Mouse (Mus musculus): ENCODE data around the gene Olfr120. TPM values are rescaled to one million over a fixed set of nuclear protein-coding genes. Genes with fewer than 3 reads are reported as not detected.
"Not testable (repeated sequence)": the region's sequence is repeated elsewhere in the genome, so short reads cannot be mapped to it uniquely, and the experiment has no call there.

The Olfr120 gene
- not detected in 2 replicates for polyA plus RNA-seq (2015; fragmentation: Nextera tagmentation; extraction: Ambion mirVana)

DNA sequence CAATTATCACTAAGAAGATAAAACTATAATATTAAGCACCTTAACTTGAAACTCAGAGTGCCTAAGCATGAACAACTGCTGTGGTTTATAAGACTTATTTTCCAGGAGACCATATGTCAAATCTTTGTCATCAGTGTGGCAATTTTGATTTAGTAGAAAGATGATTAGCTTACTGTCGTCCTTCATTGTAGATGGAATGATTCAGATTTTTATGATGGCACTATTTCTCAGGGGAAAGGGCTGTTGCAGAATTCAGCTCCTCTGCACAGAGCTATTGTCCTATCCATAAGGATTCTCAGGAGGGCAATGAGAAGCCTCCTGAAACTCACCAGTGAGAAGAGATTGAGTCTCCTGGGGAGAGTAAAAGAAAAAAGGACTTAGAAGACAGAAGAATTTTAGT lies at the start of gene Olfr120:
Gene Olfr120 (plus strand): TSS at position 301 of the 400 bp plus-strand sequence.
- no peaks in the 10 kb centered on the region for H3K9me3 ChIP-seq (ENCODE audit: low read length)
- no peaks in the 10 kb centered on the region for H3K36me3 ChIP-seq (ENCODE audit: insufficient read depth, low read length)
- no peak within 1 kb of the TSS for H3K4me3 ChIP-seq (ENCODE audit: low read length)
- no peak within 1 kb of the TSS for H3K4me2 ChIP-seq (replicated peaks; ENCODE audit: low read depth, low read length)
- H3K4me1 ChIP-seq (ENCODE audit: insufficient read depth, low read length): no peaks in the 10 kb centered on the region
- 56% methylated on average over 1 of the region's 1 CpGs for WGBS
- H3K9ac ChIP-seq (replicated peaks; ENCODE audit: low read length): no peak within 1 kb of the TSS
- no peak within 1 kb of the TSS for H3K27ac ChIP-seq (ENCODE audit: low read length)
- no peaks in the 10 kb centered on the region for H3K27me3 ChIP-seq (ENCODE audit: insufficient read depth, low read length)
- ATAC-seq (ENCODE audit: low FRiP score, low TSS enrichment): no peak

DNA sequence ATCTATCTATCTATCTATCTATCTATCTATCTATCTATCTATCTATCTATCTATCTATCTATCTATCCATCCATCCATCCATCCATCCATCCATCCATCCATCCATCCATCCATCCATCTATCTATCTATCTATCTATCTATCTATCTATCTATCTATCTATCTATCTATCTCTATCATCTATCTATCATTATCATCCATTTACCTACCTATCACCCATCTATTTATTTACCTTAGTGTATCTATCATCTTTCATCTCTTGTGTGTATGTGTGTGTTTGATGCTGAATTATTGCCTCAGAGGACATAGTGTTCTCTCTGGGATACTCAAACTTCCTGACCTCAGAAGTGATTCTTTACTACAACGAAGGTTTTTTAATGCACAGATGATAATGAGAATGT lies 25.3 kb upstream of the Olfr120 start, which contains the start of gene Olfr119:
Gene Olfr119 (plus strand): TSS at position 301 of the 400 bp plus-strand sequence.
- not testable (repeated sequence) for H3K9ac ChIP-seq (replicated peaks; ENCODE audit: low read length); H3K4me3 ChIP-seq (ENCODE audit: low read length); H3K27ac ChIP-seq (ENCODE audit: low read length); H3K4me1 ChIP-seq (ENCODE audit: insufficient read depth, low read length); H3K4me2 ChIP-seq (replicated peaks; ENCODE audit: low read depth, low read length); H3K9me3 ChIP-seq (ENCODE audit: low read length); ATAC-seq (ENCODE audit: low FRiP score, low TSS enrichment); H3K27me3 ChIP-seq (ENCODE audit: insufficient read depth, low read length); H3K36me3 ChIP-seq (ENCODE audit: insufficient read depth, low read length)
- 73% methylated on average over 1 of the region's 1 CpGs for WGBS

DNA sequence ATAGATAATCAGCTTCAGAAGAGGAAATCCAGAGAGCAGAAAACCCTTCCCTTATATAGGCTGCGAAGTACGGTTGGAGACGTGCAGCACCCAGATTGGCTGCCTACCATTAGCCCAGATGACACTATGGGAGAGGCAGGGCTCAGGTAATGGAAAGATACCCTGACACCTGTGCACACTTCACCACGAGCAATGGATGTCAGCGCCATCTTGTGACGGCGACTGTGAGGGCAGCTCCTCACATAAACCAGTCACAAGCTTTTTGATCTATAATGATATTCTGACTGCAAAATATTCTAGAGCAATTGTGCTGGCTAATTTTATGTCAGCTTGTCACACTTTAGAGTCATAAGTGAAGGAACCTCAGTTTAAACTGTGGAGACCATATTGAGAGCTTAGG lies 16.5 kb downstream of the Olfr120 start:
- no peaks in the 10 kb centered on the region for H3K9me3 ChIP-seq (ENCODE audit: low read length)
- whole genome bisulfite sequencing: 47% methylated on average over 7 of the region's 7 CpGs
- no peak for ATAC-seq (ENCODE audit: low FRiP score, low TSS enrichment)

GRCm38 (mm10) chr17:37768307-37768706 lies 46.7 kb downstream of the Olfr120 start, which contains the start of gene Olfr122:
Gene Olfr122 (plus strand): TSS chr17:37768607.
- ATAC-seq (ENCODE audit: low FRiP score, low TSS enrichment): no peak
- WGBS: 78% methylated on average over 4 of the region's 4 CpGs
- H3K4me3 ChIP-seq (ENCODE audit: low read length): no peak within 1 kb of the TSS
- H3K27me3 ChIP-seq (ENCODE audit: insufficient read depth, low read length): no peaks in the 10 kb centered on the region
- no peak within 1 kb of the TSS for H3K9ac ChIP-seq (replicated peaks; ENCODE audit: low read length)
- H3K9me3 ChIP-seq (ENCODE audit: low read length): no peaks in the 10 kb centered on the region
- H3K4me2 ChIP-seq (replicated peaks; ENCODE audit: low read depth, low read length): no peak within 1 kb of the TSS
- H3K4me1 ChIP-seq (ENCODE audit: insufficient read depth, low read length): no peaks in the 10 kb centered on the region
- H3K36me3 ChIP-seq (ENCODE audit: insufficient read depth, low read length): no peaks in the 10 kb centered on the region
- no peak within 1 kb of the TSS for H3K27ac ChIP-seq (ENCODE audit: low read length)

More for the DNA sequence above, 16.5 kb downstream of the Olfr120 start:
- Histone ChIP-seq H3K4me3 (ENCODE audit: low read length) (no peak overlapping the region), H3K36me3 (ENCODE audit: insufficient read depth, low read length) (no peaks in the 10 kb centered on the region), H3K4me2 (replicated peaks; ENCODE audit: low read depth, low read length) (no peak overlapping the region), H3K9ac (replicated peaks; ENCODE audit: low read length) (no peak overlapping the region), H3K27me3 (ENCODE audit: insufficient read depth, low read length) (no peaks in the 10 kb centered on the region), H3K27ac (ENCODE audit: low read length) (no peak overlapping the region), H3K4me1 (ENCODE audit: insufficient read depth, low read length) (no peaks in the 10 kb centered on the region)

Other genes starting within 250 kb of the Olfr120 start
- gene H2-M2, start 238.3 kb upstream of the Olfr120 start, polyA plus RNA-seq (2015; fragmentation: Nextera tagmentation; extraction: Ambion mirVana): not detected in 2 replicates
- not detected in 2 replicates for gene Olfr110, start 229.3 kb upstream of the Olfr120 start, polyA plus RNA-seq (2015; fragmentation: Nextera tagmentation; extraction: Ambion mirVana)
- gene Olfr111, start 213.8 kb upstream of the Olfr120 start, polyA plus RNA-seq (2015; fragmentation: Nextera tagmentation; extraction: Ambion mirVana): not detected in 2 replicates
- not detected in 2 replicates for gene Olfr112, start 152.4 kb upstream of the Olfr120 start, polyA plus RNA-seq (2015; fragmentation: Nextera tagmentation; extraction: Ambion mirVana)
- gene Olfr113, start 144.1 kb upstream of the Olfr120 start, polyA plus RNA-seq (2015; fragmentation: Nextera tagmentation; extraction: Ambion mirVana): not detected in 2 replicates
- not detected in 2 replicates for gene Olfr114, start 129.1 kb upstream of the Olfr120 start, polyA plus RNA-seq (2015; fragmentation: Nextera tagmentation; extraction: Ambion mirVana)
- not detected in 2 replicates for gene Olfr115, start 94.7 kb upstream of the Olfr120 start, polyA plus RNA-seq (2015; fragmentation: Nextera tagmentation; extraction: Ambion mirVana)
- gene Olfr116, start 94.6 kb upstream of the Olfr120 start, polyA plus RNA-seq (2015; fragmentation: Nextera tagmentation; extraction: Ambion mirVana): not detected in 2 replicates
- gene Olfr117, start 58.0 kb upstream of the Olfr120 start, polyA plus RNA-seq (2015; fragmentation: Nextera tagmentation; extraction: Ambion mirVana): not detected in 2 replicates
- not detected in 2 replicates for gene Olfr118, start 54.8 kb upstream of the Olfr120 start, polyA plus RNA-seq (2015; fragmentation: Nextera tagmentation; extraction: Ambion mirVana)
- not detected in 2 replicates for gene Olfr119, start 25.2 kb upstream of the Olfr120 start, polyA plus RNA-seq (2015; fragmentation: Nextera tagmentation; extraction: Ambion mirVana)
- not detected in 2 replicates for gene Olfr121, start 27.0 kb downstream of the Olfr120 start, polyA plus RNA-seq (2015; fragmentation: Nextera tagmentation; extraction: Ambion mirVana)
- gene Olfr122, start 46.8 kb downstream of the Olfr120 start, polyA plus RNA-seq (2015; fragmentation: Nextera tagmentation; extraction: Ambion mirVana): not detected in 2 replicates
- not detected in 2 replicates for gene Olfr123, start 71.7 kb downstream of the Olfr120 start, polyA plus RNA-seq (2015; fragmentation: Nextera tagmentation; extraction: Ambion mirVana)
- not detected in 2 replicates for gene Olfr124, start 78.1 kb downstream of the Olfr120 start, polyA plus RNA-seq (2015; fragmentation: Nextera tagmentation; extraction: Ambion mirVana)
- not detected in 2 replicates for gene Olfr125, start 111.1 kb downstream of the Olfr120 start, polyA plus RNA-seq (2015; fragmentation: Nextera tagmentation; extraction: Ambion mirVana)
- not detected in 2 replicates for gene Olfr126, start 125.7 kb downstream of the Olfr120 start, polyA plus RNA-seq (2015; fragmentation: Nextera tagmentation; extraction: Ambion mirVana)
- gene Olfr127, start 178.6 kb downstream of the Olfr120 start, polyA plus RNA-seq (2015; fragmentation: Nextera tagmentation; extraction: Ambion mirVana): not detected in 2 replicates
- not detected in 2 replicates for gene Olfr128, start 198.7 kb downstream of the Olfr120 start, polyA plus RNA-seq (2015; fragmentation: Nextera tagmentation; extraction: Ambion mirVana)
- gene Olfr761, start 231.3 kb downstream of the Olfr120 start, polyA plus RNA-seq (2015; fragmentation: Nextera tagmentation; extraction: Ambion mirVana): not detected in 2 replicates